Mouse (Mus musculus): ENCODE data around the gene Psip1. TPM values are rescaled to one million over a fixed set of nuclear protein-coding genes. Genes with fewer than 3 reads are reported as not detected.

Gene Psip1
- total RNA-seq, 2 experiments from 2014 or later, result 37.4 to 37.7 TPM

DNA sequence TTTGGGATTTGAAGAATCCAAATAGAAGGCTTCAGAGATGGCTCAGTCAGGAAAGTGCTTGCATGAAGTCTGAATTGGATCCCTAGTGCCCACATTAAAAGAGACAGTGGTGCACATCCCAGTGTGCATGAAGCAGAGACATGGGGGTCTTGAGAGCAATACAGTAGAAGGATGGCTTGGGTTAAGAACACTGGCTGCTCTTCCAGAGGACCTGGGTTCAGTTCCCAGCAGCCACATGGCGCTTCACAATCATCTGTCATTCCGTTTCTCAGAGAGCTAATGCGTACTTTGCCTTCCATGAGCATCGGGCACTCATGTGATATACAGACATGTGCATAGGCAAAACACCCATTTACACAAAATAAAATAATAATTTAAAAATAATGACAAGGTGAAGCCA, 61.1 kb downstream of the Psip1 start:
- intact Hi-C loops (cut with DNase I), result no loop called here

DNA sequence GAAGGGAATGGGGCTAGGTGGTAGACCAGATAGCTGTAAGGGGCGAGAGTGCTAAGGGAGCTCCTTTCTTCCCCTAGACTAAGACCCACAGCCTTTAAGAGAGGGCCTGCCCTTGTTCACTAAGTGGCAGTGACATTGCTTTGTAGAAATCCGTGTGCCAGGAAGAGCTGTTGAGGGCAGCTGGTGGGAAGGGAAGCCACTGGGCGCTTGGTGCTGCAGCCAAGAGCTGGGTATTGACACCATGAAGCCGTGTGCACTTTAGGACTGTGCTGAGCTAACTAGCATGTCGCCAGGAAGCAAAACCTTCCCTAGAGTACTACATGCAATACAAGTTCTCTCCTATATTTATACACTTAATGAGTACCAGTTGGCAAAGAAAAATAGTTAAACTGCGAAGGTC, 62.6 kb downstream of the Psip1 start:
- DNase-seq, result no peak
- intact Hi-C loops (cut with DNase I), result no loop called here

More for the DNA sequence above, 61.1 kb downstream of the Psip1 start:
- no peak for DNase-seq

GRCm38 (mm10) chr4:83418781-83419180, 67.5 kb downstream of the Psip1 start:
- DNase-seq, result no peak
- intact Hi-C loops (cut with DNase I), result loop anchor here (5.0 kb wide), 2 partner anchors 96 to 109 kb away; partner anchors contain the start of genes Ccdc171 and Ttc39b

- intact Hi-C loops (cut with DNase I), result loop anchor here (5.0 kb wide), 2 partner anchors 96 to 109 kb away; partner anchors contain the start of genes Ccdc171 and Ttc39b
- DNase-seq, result no peak
Measured at GRCm38 (mm10) chr4:83417820-83418186, 68.5 kb downstream of the Psip1 start.

- peak; percentile 97 to 98 for DNase-seq
- intact Hi-C loops (cut with DNase I), result loop anchor here (5.0 kb wide), 2 partner anchors 95 to 110 kb away; partner anchors contain the start of genes Ccdc171 and Ttc39b
Measured at GRCm38 (mm10) chr4:83417160-83417819, 69.0 kb downstream of the Psip1 start, which contains the start of gene Snapc3. Snapc3 (plus strand) TSS chr4:83417724.

DNA sequence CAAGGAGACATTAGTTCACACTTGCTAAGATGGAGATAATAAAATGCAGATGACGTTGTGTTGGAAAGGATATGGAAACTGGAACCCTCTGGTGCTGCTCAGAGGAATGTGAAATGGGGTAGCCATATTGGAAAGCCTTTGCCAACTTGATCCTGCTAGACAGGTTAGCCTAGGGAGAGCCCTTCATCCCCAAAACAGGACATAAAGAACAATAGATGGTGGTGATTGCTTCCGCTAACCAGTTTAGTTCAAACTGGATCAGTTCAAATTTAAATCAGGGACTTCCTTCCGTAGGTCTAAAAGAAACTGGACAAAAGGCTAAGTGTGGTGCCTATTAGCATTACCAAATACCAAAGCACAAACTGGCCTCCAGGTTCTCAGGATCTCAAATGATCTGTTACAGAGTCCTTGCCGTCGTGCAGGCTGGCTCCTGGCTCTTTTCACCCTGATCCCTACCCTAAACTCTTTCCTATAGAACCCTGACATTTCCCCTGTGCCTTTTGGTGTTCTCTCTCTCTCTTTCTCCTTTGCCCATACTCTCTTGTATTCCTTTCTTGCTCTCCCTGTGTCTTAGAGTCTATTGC, 71.9 kb downstream of the Psip1 start:
- intact Hi-C loops (cut with DNase I), result loop anchor here (5.0 kb wide), 1 partner anchor 153 kb away; no protein-coding TSS in a partner anchor
- DNase-seq, result no peak

- no peak for DNase-seq
- intact Hi-C loops (cut with DNase I), result loop anchor here (5.0 kb wide), 1 partner anchor 155 kb away; no protein-coding TSS in a partner anchor
Measured at GRCm38 (mm10) chr4:83412060-83412459, 74.2 kb downstream of the Psip1 start.

- peak; percentile 11 to 21 for DNase-seq
- intact Hi-C loops (cut with DNase I), result loop anchor here (1.0 to 5.0 kb wide), 3 partner anchors 107 to 157 kb away; no protein-coding TSS in a partner anchor
Measured at GRCm38 (mm10) chr4:83409867-83410505, 76.3 kb downstream of the Psip1 start.

- intact Hi-C loops (cut with DNase I), result no loop called here
- DNase-seq, result no peak
Measured at GRCm38 (mm10) chr4:83407688-83408087, 78.6 kb downstream of the Psip1 start.

Other genes starting within 250 kb of the Psip1 start
- gene Ttc39b, start 162.2 kb downstream of the Psip1 start, total RNA-seq (2021), result 10 to 100 TPM; 13.9 to 14.5 TPM
- gene Snapc3, start 68.7 kb downstream of the Psip1 start, total RNA-seq (2021), result 10 to 100 TPM; 24.0 to 25.6 TPM
- 1 to 10 TPM; 1.1 to 1.7 TPM for gene Ccdc171, start 39.1 kb upstream of the Psip1 start, total RNA-seq (2021)

All from heart, postnatal 10 days (tissue).